Mouse (Mus musculus): ENCODE results near the gene 4930518I15Rik.

- TF ChIP-seq CTCF (IDR thresholded peaks at IDR 0.05 in 2 of 3, conservative IDR thresholded peaks at IDR 0.05 in 1 of 3; ENCODE audit: control insufficient read depth in 1 of 3, insufficient read depth in 1 of 3, low read depth in 2 of 3, low read length in 3 of 3, poor library complexity in 1 of 3, severe bottlenecking in 1 of 3) (no peak), MXI1 (IDR thresholded peaks at IDR 0.05; ENCODE audit: low read depth, low read length) (no peak), RCOR1 (IDR thresholded peaks at IDR 0.05; ENCODE audit: low read depth, low read length) (no peak), POLR2A (IDR thresholded peaks at IDR 0.05; ENCODE audit: control insufficient read depth in 1 of 2, insufficient read depth in 1 of 2, low read depth in 1 of 2, low read length in 2 of 2, poor library complexity in 1 of 2) (no peak), CHD1 (IDR thresholded peaks at IDR 0.05; ENCODE audit: low read depth, low read length) (no peak), ELF1 (IDR thresholded peaks at IDR 0.05; ENCODE audit: low read depth, low read length) (no peak), KAT2A (conservative IDR thresholded peaks at IDR 0.05; ENCODE audit: low read depth, low read length) (no peak), MAZ (IDR thresholded peaks at IDR 0.05; ENCODE audit: low read depth, low read length) (no peak), GATA1 (IDR thresholded peaks at IDR 0.05; ENCODE audit: low read depth, low read length) (no peak), MEF2A (IDR thresholded peaks at IDR 0.05; ENCODE audit: extremely low read depth, insufficient replicate concordance, low read depth, low read length, poor library complexity, severe bottlenecking) (no peak), ZKSCAN1 (IDR thresholded peaks at IDR 0.05; ENCODE audit: low read depth, low read length) (no peak), MYC (IDR thresholded peaks at IDR 0.05; ENCODE audit: low read depth, low read length) (no peak), CHD2 (IDR thresholded peaks at IDR 0.05; ENCODE audit: low read length) (no peak), GABPA (IDR thresholded peaks at IDR 0.05; ENCODE audit: low read depth, low read length) (no peak)
Measured at GRCm38 (mm10) chr2:156897034-156897433, 39.3 kb upstream of the 4930518I15Rik start.

Data from MEL (cell line).